In the genomic region with DNA sequence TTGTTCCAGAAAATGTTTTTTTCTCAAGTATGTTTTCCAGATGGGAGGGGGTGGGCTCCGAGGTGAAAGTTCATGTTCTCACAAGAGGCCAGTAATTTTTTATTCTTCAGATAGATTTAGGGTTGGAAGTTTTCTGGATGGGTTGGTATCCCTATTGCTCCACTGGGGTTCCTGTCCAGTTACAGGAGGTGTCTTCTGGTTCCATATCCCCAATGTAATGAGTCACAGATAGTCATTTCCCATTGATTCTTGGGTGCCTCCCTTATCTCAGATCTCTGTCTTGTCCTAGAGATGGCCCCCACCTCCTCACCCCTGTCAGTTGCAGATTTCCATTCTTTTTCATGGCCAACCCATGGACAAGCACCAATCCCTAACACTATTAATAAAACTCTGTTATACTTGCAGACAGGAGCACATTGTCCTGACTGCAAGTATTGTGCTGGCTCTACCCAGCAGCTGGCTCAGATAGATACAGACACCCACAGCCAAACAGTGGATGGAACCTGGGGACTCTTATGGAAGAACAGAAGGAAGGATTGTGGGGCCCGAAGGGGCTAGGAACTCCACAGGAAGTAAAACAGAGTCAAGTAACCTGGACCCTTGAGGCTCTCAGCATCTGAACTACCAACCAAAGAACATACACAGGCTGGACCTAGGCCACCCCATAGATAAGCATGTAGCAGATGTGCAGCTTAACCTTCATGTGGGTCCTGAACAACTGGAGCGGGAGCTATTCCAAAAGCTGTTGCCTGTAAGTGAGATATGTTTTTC, we compare ENCODE assay signal across 40 mouse cellular contexts. TPM values are rescaled to one million over a fixed set of nuclear protein-coding genes. Genes with fewer than 3 reads are reported as not detected.
"Had no signal": no experiment of that assay in that cellular context is flagged by ENCODE, and none has a peak within 500 bp of the region (broad histone marks: within the 10 kb centered on the region; RNA-seq: fewer than 3 reads in every experiment).

No protein-coding gene starts in this region.

- ATAC-seq: forebrain, postnatal 0 days; hindbrain, embryonic 16.5 days; intestine, embryonic 16.5 days; liver, embryonic 12.5 days had no signal

- DNase-seq: forebrain, postnatal 0 days; gastrocnemius, adult 2 months; gastrocnemius, postnatal 10 days; gastrocnemius, postnatal 25 days; heart, adult 18-20 months; heart, postnatal 10 days; heart, postnatal 36 days; kidney, adult 11 months; kidney, adult 2 months; kidney, adult 9 months; kidney, postnatal 14 days; kidney, postnatal 36 days; layer of hippocampus, adult 9-11 months; layer of hippocampus, postnatal 36 days; left cerebral cortex, postnatal 4 days had no signal

RNA-seq across cellular contexts. Expression of gene Foxd4, which starts 7.6 kb away (rescaled TPM):
- total RNA-seq: forebrain, postnatal 0 days; gastrocnemius, adult 2 months; gastrocnemius, postnatal 10 days; gastrocnemius, postnatal 25 days; gastrocnemius, postnatal 4 days; heart, adult 18-20 months; heart, adult 8-10 months; heart, postnatal 10 days; heart, postnatal 36 days; hematopoietic stem cell, adult 5-6 weeks; layer of hippocampus, adult 18-20 months; layer of hippocampus, adult 8-10 months; layer of hippocampus, postnatal 14 days; layer of hippocampus, postnatal 36 days; left cerebral cortex, adult 18-20 months; left cerebral cortex, adult 8-10 months; left cerebral cortex, postnatal 10 days; left cerebral cortex, postnatal 25 days; left cerebral cortex, postnatal 4 days; liver, adult 2 months had no signal
- polyA plus RNA-seq: forebrain, postnatal 0 days; heart, embryonic 11.5 days; heart, embryonic 14.5 days; heart, embryonic 16.5 days; hindbrain, embryonic 16.5 days; intestine, embryonic 14.5 days; intestine, embryonic 16.5 days; kidney, adult 2 months; kidney, embryonic 15.5 days; kidney, postnatal 0 days; large intestine, adult 2 months; limb, embryonic 11.5 days; limb, embryonic 13.5 days; limb, embryonic 15.5 days; liver, adult 2 months; liver, embryonic 12.5 days; liver, embryonic 14.5 days had no signal

RNA-seq across cellular contexts. Expression of gene Pgm5, which starts 46.9 kb away (rescaled TPM):
- total RNA-seq: hematopoietic stem cell, adult 5-6 weeks had no signal
